Mouse (Mus musculus): ENCODE measurements around the gene E2f3. TPM values are rescaled to one million over a fixed set of nuclear protein-coding genes. Genes with fewer than 3 reads are reported as not detected.

The E2f3 gene
- total and polyA plus RNA-seq, 2 experiments from 2014 or later, result 3.5 to 12.4 TPM

DNA sequence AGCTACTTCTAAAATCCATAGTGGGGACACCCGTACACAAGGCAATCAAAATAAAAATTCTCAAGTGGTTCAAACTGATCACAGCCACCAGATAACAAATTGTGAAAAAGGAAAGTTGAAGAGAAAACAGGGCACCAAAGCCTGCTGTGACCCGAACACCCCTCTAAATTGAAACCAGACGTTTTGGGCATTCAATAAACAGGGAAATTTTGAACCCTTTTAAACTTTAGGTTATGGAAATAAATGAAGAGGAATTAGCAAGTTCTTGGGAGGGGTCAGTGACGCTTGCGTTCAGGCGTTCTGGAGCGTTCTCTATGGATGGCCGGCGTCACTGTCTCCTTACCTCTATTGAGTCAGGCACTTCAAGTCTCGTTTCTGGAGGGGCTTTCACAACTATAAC is 72.8 kb downstream of the E2f3 start:
- Histone ChIP-seq H3K27ac (no peak overlapping the region), H3K4me3 (ENCODE audit: low read length) (no peak overlapping the region), H3K27me3 (ENCODE audit: insufficient read depth, low read length) (no peaks in the 10 kb centered on the region), H3K9ac (replicated peaks; ENCODE audit: low read length) (no peak overlapping the region), H3K4me2 (ENCODE audit: low read depth, low read length) (no peak overlapping the region), H3K36me3 (ENCODE audit: insufficient read depth, low read length) (peaks cover 22% of the 10 kb centered on the region), H3K9me3 (ENCODE audit: low read length) (no peaks in the 10 kb centered on the region), H3K4me1 (ENCODE audit: insufficient read depth, low read length) (no peaks in the 10 kb centered on the region)
- DNase-seq (ENCODE audit: low spot score) (no peak), ATAC-seq (no peak)
- 91% methylated on average over 10 of the region's 10 CpGs for WGBS
- no peak for TF ChIP-seq CTCF (IDR thresholded peaks at IDR 0.05; ENCODE audit: low read depth)

DNA sequence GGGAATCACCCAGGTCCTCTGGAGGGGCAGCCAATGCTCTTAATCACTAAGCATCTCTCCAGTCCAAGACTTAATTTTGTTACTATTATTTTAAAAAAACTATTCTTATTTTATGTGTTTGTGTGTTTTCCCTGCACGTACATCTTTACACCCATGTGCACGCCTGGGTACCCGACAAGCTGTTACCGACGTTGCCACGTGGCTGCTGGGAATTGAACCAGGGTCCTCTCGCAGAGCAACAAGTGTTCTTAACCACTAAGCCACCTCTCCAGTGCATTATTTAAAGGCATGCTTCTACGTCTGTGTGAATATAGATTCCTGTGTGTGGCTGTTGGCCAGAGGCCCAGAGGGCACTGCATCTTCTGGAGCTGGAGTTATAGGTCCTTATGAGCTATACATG is 73.6 kb downstream of the E2f3 start:
- TF ChIP-seq CTCF (IDR thresholded peaks at IDR 0.05; ENCODE audit: low read depth), result no peak
- Histone ChIP-seq H3K9ac (replicated peaks; ENCODE audit: low read length) (no peak overlapping the region), H3K27me3 (ENCODE audit: insufficient read depth, low read length) (no peaks in the 10 kb centered on the region), H3K36me3 (ENCODE audit: insufficient read depth, low read length) (peaks cover 24% of the 10 kb centered on the region), H3K4me1 (ENCODE audit: insufficient read depth, low read length) (no peaks in the 10 kb centered on the region), H3K9me3 (ENCODE audit: low read length) (no peaks in the 10 kb centered on the region), H3K4me3 (ENCODE audit: low read length) (no peak overlapping the region), H3K27ac (no peak overlapping the region), H3K4me2 (ENCODE audit: low read depth, low read length) (no peak overlapping the region)
- no peak for ATAC-seq
- no peak for DNase-seq (ENCODE audit: low spot score)
- 95% methylated on average over 8 of the region's 8 CpGs for WGBS

DNA sequence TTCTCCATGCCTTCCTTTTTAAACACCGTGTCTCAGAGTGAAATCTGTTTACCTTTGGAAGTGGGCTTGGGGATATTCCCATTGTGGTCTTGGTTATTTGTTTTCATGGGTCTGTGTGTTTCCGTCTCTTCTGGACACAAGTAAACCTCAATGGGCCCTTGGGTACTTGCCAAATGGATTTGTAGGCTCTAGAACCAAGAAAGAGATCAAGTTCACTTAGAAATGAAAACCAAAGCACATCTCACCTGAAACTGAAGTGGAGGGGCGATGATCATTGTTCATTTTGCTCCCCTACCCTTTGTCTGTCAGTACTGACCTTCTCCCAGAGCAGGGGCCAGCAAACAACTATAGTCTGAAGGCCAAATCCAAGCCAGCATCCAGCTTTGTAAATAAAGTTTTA is 74.7 kb downstream of the E2f3 start:
- Histone ChIP-seq H3K27ac (no peak overlapping the region), H3K9ac (replicated peaks; ENCODE audit: low read length) (no peak overlapping the region), H3K4me3 (ENCODE audit: low read length) (no peak overlapping the region), H3K9me3 (ENCODE audit: low read length) (no peaks in the 10 kb centered on the region), H3K36me3 (ENCODE audit: insufficient read depth, low read length) (peaks cover 24% of the 10 kb centered on the region), H3K4me2 (ENCODE audit: low read depth, low read length) (no peak overlapping the region), H3K27me3 (ENCODE audit: insufficient read depth, low read length) (no peaks in the 10 kb centered on the region), H3K4me1 (ENCODE audit: insufficient read depth, low read length) (no peaks in the 10 kb centered on the region)
- ATAC-seq (no peak), DNase-seq (ENCODE audit: low spot score) (no peak)
- WGBS, result 95% methylated on average over 3 of the region's 3 CpGs
- no peak for TF ChIP-seq CTCF (IDR thresholded peaks at IDR 0.05; ENCODE audit: low read depth)

DNA sequence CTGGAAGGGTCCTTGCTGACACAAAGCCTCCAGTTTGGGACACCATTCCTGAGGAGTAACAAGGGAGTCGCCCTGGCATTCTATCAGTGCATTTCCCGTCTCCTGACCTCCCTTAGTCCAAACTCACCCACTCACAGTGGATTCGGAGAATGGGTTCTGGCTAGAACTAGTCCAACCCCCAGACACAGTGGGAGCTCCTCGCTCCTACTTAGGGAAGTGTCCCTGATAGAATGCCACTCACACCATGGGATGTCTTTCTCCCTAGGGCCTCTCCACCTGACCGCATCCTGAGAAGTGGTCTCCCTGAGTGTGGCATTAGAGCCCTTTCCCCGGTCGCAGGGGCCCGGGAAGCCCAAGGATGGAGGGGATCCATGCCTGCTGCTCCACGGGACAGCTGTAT is 77.4 kb downstream of the E2f3 start:
- no peaks in the 10 kb centered on the region for H3K4me1 ChIP-seq (ENCODE audit: insufficient read depth, low read length)
- H3K9me3 ChIP-seq (ENCODE audit: low read length), result peaks cover 7% of the 10 kb centered on the region; the same call in 1 of the 2 replicates
- H3K36me3 ChIP-seq (ENCODE audit: insufficient read depth, low read length), result peaks cover 20% of the 10 kb centered on the region
- WGBS, result 96% methylated on average over 9 of the region's 9 CpGs
- H3K9ac ChIP-seq (replicated peaks; ENCODE audit: low read length), result no peak overlapping the region
- no peak overlapping the region for H3K4me3 ChIP-seq (ENCODE audit: low read length)
- H3K27ac ChIP-seq, result no peak overlapping the region
- no peak overlapping the region for H3K4me2 ChIP-seq (ENCODE audit: low read depth, low read length)
- DNase-seq (ENCODE audit: low spot score), result no peak
- no peak for TF ChIP-seq CTCF (IDR thresholded peaks at IDR 0.05; ENCODE audit: low read depth)
- ATAC-seq, result no peak
- H3K27me3 ChIP-seq (ENCODE audit: insufficient read depth, low read length), result no peaks in the 10 kb centered on the region

DNA sequence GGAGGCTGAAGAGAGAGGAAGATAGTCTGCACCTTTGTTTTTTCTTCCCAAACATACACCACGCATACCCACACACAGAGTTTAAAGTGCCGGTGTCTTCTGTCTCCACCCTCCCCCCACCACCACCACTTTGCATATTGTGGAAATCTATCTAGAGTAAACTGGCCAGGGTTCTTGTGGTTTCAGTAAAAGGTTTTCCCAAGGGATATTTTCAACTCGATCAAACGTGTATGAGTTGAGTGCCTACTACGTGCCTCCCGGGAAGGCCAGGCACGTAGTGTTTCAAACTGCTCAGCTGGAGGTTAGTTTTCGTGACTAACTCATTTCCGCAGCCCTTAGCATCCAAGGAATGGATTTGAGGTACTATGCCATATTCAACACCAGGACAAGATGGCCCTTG is 77.9 kb downstream of the E2f3 start:
- WGBS, result 94% methylated on average over 9 of the region's 9 CpGs
- Histone ChIP-seq H3K4me3 (ENCODE audit: low read length) (no peak overlapping the region), H3K9ac (replicated peaks; ENCODE audit: low read length) (no peak overlapping the region), H3K27me3 (ENCODE audit: insufficient read depth, low read length) (no peaks in the 10 kb centered on the region), H3K9me3 (ENCODE audit: low read length) (peaks cover 7% of the 10 kb centered on the region; the same call in 1 of the 2 replicates), H3K36me3 (ENCODE audit: insufficient read depth, low read length) (peaks cover 20% of the 10 kb centered on the region), H3K27ac (no peak overlapping the region), H3K4me1 (ENCODE audit: insufficient read depth, low read length) (no peaks in the 10 kb centered on the region), H3K4me2 (ENCODE audit: low read depth, low read length) (no peak overlapping the region)
- no peak for ATAC-seq
- TF ChIP-seq CTCF (IDR thresholded peaks at IDR 0.05; ENCODE audit: low read depth), result no peak
- DNase-seq (ENCODE audit: low spot score), result no peak

DNA sequence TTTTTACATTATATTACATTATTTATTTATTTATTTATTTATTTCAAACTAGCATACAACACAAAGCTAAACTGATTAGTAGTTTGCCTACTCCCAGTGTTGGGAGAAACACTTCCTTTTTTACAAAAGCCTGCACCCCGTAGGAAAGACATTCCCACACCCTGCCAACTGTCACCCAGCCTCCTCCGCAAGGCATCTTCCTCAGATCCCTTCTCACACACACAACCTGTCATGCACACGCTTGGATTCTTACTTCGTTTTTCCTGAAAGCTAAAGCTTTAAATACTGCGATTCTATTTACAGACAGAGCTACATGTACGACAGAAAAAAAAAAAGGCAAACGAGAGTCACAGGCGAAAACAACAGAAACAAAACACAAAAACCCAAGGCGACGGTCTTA is 79.1 kb downstream of the E2f3 start:
- Histone ChIP-seq H3K27ac (no peak overlapping the region), H3K36me3 (ENCODE audit: insufficient read depth, low read length) (peaks cover 20% of the 10 kb centered on the region), H3K4me3 (ENCODE audit: low read length) (no peak overlapping the region), H3K4me1 (ENCODE audit: insufficient read depth, low read length) (no peaks in the 10 kb centered on the region), H3K9me3 (ENCODE audit: low read length) (peaks cover 7% of the 10 kb centered on the region; the same call in 1 of the 2 replicates), H3K4me2 (ENCODE audit: low read depth, low read length) (no peak overlapping the region), H3K9ac (replicated peaks; ENCODE audit: low read length) (no peak overlapping the region), H3K27me3 (ENCODE audit: insufficient read depth, low read length) (no peaks in the 10 kb centered on the region)
- no peak for TF ChIP-seq CTCF (IDR thresholded peaks at IDR 0.05; ENCODE audit: low read depth)
- DNase-seq (ENCODE audit: low spot score) (no peak), ATAC-seq (no peak)
- WGBS, result 94% methylated on average over 10 of the region's 10 CpGs

DNA sequence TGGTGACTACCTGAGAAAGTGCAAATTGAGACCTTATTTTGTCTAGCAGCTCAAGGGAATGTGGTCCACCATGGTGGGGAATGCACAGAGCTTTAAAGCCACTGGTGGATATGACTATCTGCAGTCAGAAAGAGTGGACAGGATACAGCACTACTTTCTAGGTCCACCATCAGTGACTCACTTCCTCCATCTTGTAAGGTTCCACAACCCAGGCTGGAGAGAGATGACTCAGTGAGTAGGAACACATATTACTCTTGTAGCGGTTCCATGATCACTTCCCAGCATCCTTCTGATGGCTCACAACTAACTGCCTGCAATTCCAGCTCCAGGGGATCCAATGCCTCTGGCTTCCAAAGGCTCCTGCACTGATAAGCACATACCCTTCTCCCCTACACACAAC is 82.5 kb downstream of the E2f3 start:
- ATAC-seq, result no peak
- Histone ChIP-seq H3K27me3 (ENCODE audit: insufficient read depth, low read length) (no peaks in the 10 kb centered on the region), H3K4me1 (ENCODE audit: insufficient read depth, low read length) (no peaks in the 10 kb centered on the region), H3K9me3 (ENCODE audit: low read length) (peaks cover 7% of the 10 kb centered on the region; the same call in 1 of the 2 replicates), H3K36me3 (ENCODE audit: insufficient read depth, low read length) (peaks cover 5% of the 10 kb centered on the region), H3K27ac (no peak overlapping the region), H3K4me2 (ENCODE audit: low read depth, low read length) (no peak overlapping the region), H3K4me3 (ENCODE audit: low read length) (no peak overlapping the region), H3K9ac (replicated peaks; ENCODE audit: low read length) (no peak overlapping the region)
- TF ChIP-seq CTCF (IDR thresholded peaks at IDR 0.05; ENCODE audit: low read depth), result no peak
- no peak for DNase-seq (ENCODE audit: low spot score)
- WGBS, result 100% methylated on average over 1 of the region's 1 CpGs
